Mouse (Mus musculus) intestine, postnatal 0 days (tissue): ENCODE measurements around the gene Azin2. TPM values are rescaled to one million over a fixed set of nuclear protein-coding genes. Genes with fewer than 3 reads are reported as not detected.
A peak's percentile ranks its signal among the peaks of the same experiment; 100 is the strongest.

Experiments used
- ATAC-seq: fragments of 200-750 bp; cut with Nextera tagmentation; 2 replicates; pipeline ENCODE4 v1.8.0; 2017; ENCODE audit warnings: mild to moderate bottlenecking, moderate TSS enrichment, moderate library complexity
- H3K27ac ChIP-seq: fragments of 300-500 bp; sonication (generic); 2 replicates; pipeline ENCODE4 v1.5.1; 2014; ENCODE audit warnings: mild to moderate bottlenecking, low read depth, low read length, moderate library complexity
- H3K27me3 ChIP-seq: fragments of 300-500 bp; sonication (generic); replicated peaks from 2 replicates; pipeline ENCODE4 v1.6.1; 2014; ENCODE audit warnings: low read length, mixed read lengths; ENCODE audit not compliant: control insufficient read depth, insufficient read depth
- H3K36me3 ChIP-seq: fragments of 300-500 bp; sonication (generic); 2 replicates; pipeline ENCODE4 v1.6.1; 2014; ENCODE audit warnings: mild to moderate bottlenecking, moderate library complexity; ENCODE audit not compliant: control insufficient read depth, insufficient read depth
- H3K4me1 ChIP-seq: fragments of 300-500 bp; sonication (generic); replicated peaks from 2 replicates; pipeline ENCODE4 v1.6.1; 2014; ENCODE audit warnings: antibody characterized with exemption, low read length, mixed read lengths; ENCODE audit not compliant: control insufficient read depth, insufficient read depth
- H3K4me2 ChIP-seq: fragments of 300-500 bp; sonication (generic); replicated peaks from 2 replicates; pipeline ENCODE4 v1.6.1; 2014; ENCODE audit warnings: low read depth, mild to moderate bottlenecking, moderate library complexity
- H3K4me3 ChIP-seq: fragments of 300-500 bp; sonication (generic); 2 replicates; pipeline ENCODE4 v1.5.1; 2014; ENCODE audit warnings: low read depth, low read length
- H3K9ac ChIP-seq: fragments of 300-500 bp; sonication (generic); 2 replicates; pipeline ENCODE4 v1.6.1; 2014; ENCODE audit warnings: mild to moderate bottlenecking, low read depth, low read length
- H3K9me3 ChIP-seq: fragments of 300-500 bp; sonication (generic); 2 replicates; pipeline ENCODE4 v1.6.1; 2016; ENCODE audit warnings: mixed run types; ENCODE audit not compliant: control insufficient read depth
- CTCF ChIP-seq: sonication (generic); IDR thresholded peaks from 2 replicates; pipeline ENCODE4 v1.5.1; 2016; ENCODE audit warnings: low read depth, mild to moderate bottlenecking, control low read depth, antibody characterized with exemption, moderate library complexity
- WGBS: fragments of 180-500 bp; shearing (Covaris S2); extraction: QIAGEN DNeasy Blood & Tissue Kit; methylation state at CpG from one replicate; pipeline ENCODE4 v1.1.7; 2014; 5-methylcytosine and 5-hydroxymethylcytosine counted together
- polyA plus RNA-seq: library from polyadenylated mRNA; unstranded; fragments of >200 nt; fragmentation: Nextera tagmentation; extraction: Ambion mirVana; gene quantifications from 2 replicates; pipeline ENCODE4 v1.2.1, GENCODE M21; 2015

Azin2 gene
- polyA plus RNA-seq, 1 experiment from 2014 or later, result 13.1 TPM

GRCm38 (mm10) chr4:128953851-128954250, 8.4 kb downstream of the Azin2 start:
- 88% methylated on average over 5 of the region's 5 CpGs for WGBS
- Histone ChIP-seq H3K27me3 (no peaks in the 10 kb centered on the region), H3K9ac (no peak overlapping the region), H3K4me2 (no peak overlapping the region), H3K9me3 (no peaks in the 10 kb centered on the region), H3K36me3 (no peaks in the 10 kb centered on the region), H3K4me1 (no peaks in the 10 kb centered on the region), H3K4me3 (no peak overlapping the region), H3K27ac (no peak overlapping the region)
- TF ChIP-seq CTCF, result no peak
- no peak for ATAC-seq

GRCm38 (mm10) chr4:128950461-128950860, 11.8 kb downstream of the Azin2 start:
- H3K36me3 ChIP-seq, result no peaks in the 10 kb centered on the region
- no peak overlapping the region for H3K27ac ChIP-seq
- no peaks in the 10 kb centered on the region for H3K4me1 ChIP-seq
- H3K9ac ChIP-seq, result no peak overlapping the region
- ATAC-seq, result no peak
- WGBS, result 77% methylated on average over 5 of the region's 5 CpGs
- H3K27me3 ChIP-seq, result no peaks in the 10 kb centered on the region
- no peak overlapping the region for H3K4me2 ChIP-seq
- TF ChIP-seq CTCF, result no peak
- H3K9me3 ChIP-seq, result no peaks in the 10 kb centered on the region
- H3K4me3 ChIP-seq, result no peak overlapping the region

- Histone ChIP-seq H3K4me2 (no peak overlapping the region), H3K4me3 (no peak overlapping the region), H3K4me1 (no peaks in the 10 kb centered on the region), H3K9ac (no peak overlapping the region), H3K27me3 (no peaks in the 10 kb centered on the region), H3K9me3 (no peaks in the 10 kb centered on the region), H3K27ac (no peak overlapping the region), H3K36me3 (no peaks in the 10 kb centered on the region)
- 31% methylated on average over 15 of the region's 15 CpGs for WGBS
- no peak for TF ChIP-seq CTCF
- ATAC-seq, result peak; percentile 63
Measured at GRCm38 (mm10) chr4:128949470-128950005, 12.7 kb downstream of the Azin2 start.

GRCm38 (mm10) chr4:128948137-128948674, 14.0 kb downstream of the Azin2 start:
- Histone ChIP-seq H3K27ac (no peak overlapping the region), H3K4me3 (no peak overlapping the region), H3K9me3 (no peaks in the 10 kb centered on the region), H3K36me3 (no peaks in the 10 kb centered on the region), H3K4me2 (no peak overlapping the region), H3K4me1 (no peaks in the 10 kb centered on the region), H3K27me3 (no peaks in the 10 kb centered on the region), H3K9ac (no peak overlapping the region)
- ATAC-seq, result no peak
- peak; percentile 81 for TF ChIP-seq CTCF
- whole genome bisulfite sequencing, result 32% methylated on average over 6 of the region's 6 CpGs

- Histone ChIP-seq H3K36me3 (no peaks in the 10 kb centered on the region), H3K27me3 (no peaks in the 10 kb centered on the region), H3K9me3 (no peaks in the 10 kb centered on the region), H3K27ac (no peak overlapping the region), H3K4me3 (no peak overlapping the region), H3K9ac (no peak overlapping the region), H3K4me2 (no peak overlapping the region), H3K4me1 (no peaks in the 10 kb centered on the region)
- 17% methylated on average over 18 of the region's 18 CpGs for WGBS
- ATAC-seq, result no peak; the same call in 1 of the 2 replicates
- no peak for TF ChIP-seq CTCF
Measured at GRCm38 (mm10) chr4:128947326-128947933, 14.8 kb downstream of the Azin2 start.

GRCm38 (mm10) chr4:128946736-128947135, 15.5 kb downstream of the Azin2 start:
- Histone ChIP-seq H3K9ac (no peak overlapping the region), H3K9me3 (no peaks in the 10 kb centered on the region), H3K27me3 (no peaks in the 10 kb centered on the region), H3K27ac (no peak overlapping the region), H3K4me2 (no peak overlapping the region), H3K4me1 (no peaks in the 10 kb centered on the region), H3K36me3 (no peaks in the 10 kb centered on the region), H3K4me3 (no peak overlapping the region)
- TF ChIP-seq CTCF, result no peak
- peak; percentile 37; the same call in 1 of the 2 replicates for ATAC-seq
- 68% methylated on average over 9 of the region's 9 CpGs for WGBS
